ENCODE assay signal across 8 mouse cellular contexts in genomic region chr2:164678848-164679625, GRCm38 (mm10). TPM values are rescaled to one million over a fixed set of nuclear protein-coding genes. Genes with fewer than 3 reads are reported as not detected.
A peak's percentile ranks its signal among the peaks of the same experiment; 100 is the strongest.
DNase-seq lines count a peak whose midpoint lies in the region; ATAC-seq and TF ChIP-seq lines count a peak whose summit lies in the region.

No protein-coding gene starts in this region.

- no peaks in the 10 kb centered on the region for H3K9me3 ChIP-seq in ES-E14 (ENCODE audit: control insufficient read depth, insufficient read depth, low read depth, low read length)
- H3K9me3 ChIP-seq in forebrain, embryonic 15.5 days, result no peaks in the 10 kb centered on the region
- no peaks in the 10 kb centered on the region for H3K9me3 ChIP-seq in hindbrain, embryonic 10.5 days
- H3K9me3 ChIP-seq in lung, postnatal 0 days (ENCODE audit: low read length), result no peaks in the 10 kb centered on the region

- H3K9ac ChIP-seq in ES-E14 (ENCODE audit: insufficient read depth, low read depth, low read length, poor library complexity, severe bottlenecking), result no peak overlapping the region
- H3K9ac ChIP-seq in forebrain, embryonic 15.5 days (replicated peaks), result no peak overlapping the region
- H3K9ac ChIP-seq in lung, postnatal 0 days (replicated peaks; ENCODE audit: low read depth), result no peak overlapping the region

- H3K4me3 ChIP-seq in ES-E14 (ENCODE audit: insufficient read depth in 1 of 2, low read depth in 1 of 2, low read length in 2 of 2, poor library complexity in 1 of 2, severe bottlenecking in 1 of 2), result peak overlapping the region in 1 of 2 experiments; percentile 29; a peak in 1 of 4 replicates
- peak overlapping the region; percentile 32 for H3K4me3 ChIP-seq in forebrain, embryonic 15.5 days
- peak overlapping the region; percentile 41 for H3K4me3 ChIP-seq in hindbrain, embryonic 10.5 days
- H3K4me3 ChIP-seq in lung, postnatal 0 days (ENCODE audit: low read depth, low read length), result no peak overlapping the region

- H3K27me3 ChIP-seq in forebrain, embryonic 15.5 days, result no peaks in the 10 kb centered on the region
- H3K27me3 ChIP-seq in hindbrain, embryonic 10.5 days (ENCODE audit: insufficient read depth, poor library complexity, severe bottlenecking), result no peaks in the 10 kb centered on the region
- no peaks in the 10 kb centered on the region for H3K27me3 ChIP-seq in lung, postnatal 0 days (replicated peaks; ENCODE audit: insufficient read depth, low read length)

- in situ Hi-C loops in ES-E14 (cut with MboI; ENCODE audit: low sequenced_read_pairs in 2 of 2, unreplicated experiment in 2 of 2), result no loop called here

- H3K4me1 ChIP-seq in ES-E14 (ENCODE audit: control insufficient read depth in 2 of 2, insufficient read depth in 2 of 2, low read length in 2 of 2, poor library complexity in 1 of 2), result no peaks in the 10 kb centered on the region; a peak in 1 of 4 replicates
- H3K4me1 ChIP-seq in forebrain, embryonic 15.5 days, result peaks cover 7% of the 10 kb centered on the region; the same call in 1 of the 2 replicates
- H3K4me1 ChIP-seq in hindbrain, embryonic 10.5 days (replicated peaks), result peaks cover 12% of the 10 kb centered on the region
- 0 out of 2 replicates have a peak, but pooled peaks cover 4% of the 10 kb centered on the region for H3K4me1 ChIP-seq in lung, postnatal 0 days (ENCODE audit: insufficient read depth, low read depth, low read length)

- TF ChIP-seq CTCF in lung, postnatal 0 days (IDR thresholded peaks at IDR 0.05), result peak; percentile 86

- ATAC-seq in forebrain, embryonic 15.5 days (replicated peaks), result peak; percentile 64; the same call in 1 of the 2 replicates
- peak; percentile 93 for ATAC-seq in lung, postnatal 0 days

- 24% methylated on average over 19 of the region's 19 CpGs for WGBS in forebrain, embryonic 15.5 days
- 24% methylated on average over 19 of the region's 19 CpGs for WGBS in hindbrain, embryonic 10.5 days
- WGBS in lung, postnatal 0 days, result 16% methylated on average over 19 of the region's 19 CpGs

- no peak for TF ChIP-seq EP300 in lung, postnatal 0 days (IDR thresholded peaks at IDR 0.05)

- peak; percentile 56 for DNase-seq in ES-E14 (ENCODE audit: low read depth, low spot score)
- peak; percentile 42 for DNase-seq in c-Kit-positive CD71-positive TER-119-positive erythroid progenitor cells, embryonic 14.5 days (ENCODE audit: low spot score)
- DNase-seq in hindbrain, embryonic 10.5 days (ENCODE audit: low spot score), result peak; percentile 85
- DNase-seq in layer of hippocampus, postnatal 10 days (ENCODE audit: low spot score in 2 of 2), result peak; percentile 66 to 76
- DNase-seq in lung, postnatal 0 days (ENCODE audit: low spot score), result peak; percentile 92
- DNase-seq in ovary, postnatal 14 days (ENCODE audit: low spot score), result peak; percentile 60
- DNase-seq in thymus, postnatal 10 days (ENCODE audit: low spot score in 2 of 2), result peak; percentile 82 to 83

- peak overlapping the region; percentile 43 for H3K4me2 ChIP-seq in forebrain, embryonic 15.5 days (replicated peaks)
- peak overlapping the region; percentile 48 for H3K4me2 ChIP-seq in lung, postnatal 0 days (replicated peaks; ENCODE audit: low read depth, low read length)

- H3K36me3 ChIP-seq in ES-E14 (ENCODE audit: control insufficient read depth, insufficient read depth, low read length, poor library complexity, severe bottlenecking), result no peaks in the 10 kb centered on the region
- no peaks in the 10 kb centered on the region for H3K36me3 ChIP-seq in forebrain, embryonic 15.5 days
- H3K36me3 ChIP-seq in hindbrain, embryonic 10.5 days, result no peaks in the 10 kb centered on the region
- no peaks in the 10 kb centered on the region for H3K36me3 ChIP-seq in lung, postnatal 0 days (ENCODE audit: insufficient read depth, low read length)

- no peak overlapping the region for H3K27ac ChIP-seq in ES-E14 (ENCODE audit: insufficient read depth, low read depth, low read length, poor library complexity, severe bottlenecking)
- no peak overlapping the region for H3K27ac ChIP-seq in forebrain, embryonic 15.5 days (replicated peaks)
- 0 out of 2 replicates have a peak overlapping the region, but pooled peaks have one; percentile 50 for H3K27ac ChIP-seq in hindbrain, embryonic 10.5 days
- no peak overlapping the region for H3K27ac ChIP-seq in lung, postnatal 0 days (ENCODE audit: low read length)

TF ChIP-seq in ES-E14, 5 proteins besides CTCF, POLR2A, EP300 and RAD21:
- no peak for TF ChIP-seq CHD2 (IDR thresholded peaks at IDR 0.05; ENCODE audit: low read depth, low read length)
- TF ChIP-seq ZNF384 (IDR thresholded peaks at IDR 0.05; ENCODE audit: low read depth, low read length), result no peak
- no peak for TF ChIP-seq MAFK (IDR thresholded peaks at IDR 0.05; ENCODE audit: insufficient read depth, low read depth, low read length)
- TF ChIP-seq ZC3H11A (IDR thresholded peaks at IDR 0.05; ENCODE audit: borderline replicate concordance, low read depth, low read length), result no peak
- no peak for TF ChIP-seq HCFC1 (IDR thresholded peaks at IDR 0.05; ENCODE audit: borderline replicate concordance, insufficient read depth, low read length)

RNA-seq across cellular contexts. Expression of gene Wfdc11, which starts 5.2 kb away (rescaled TPM):
- not detected in 2 replicates for total RNA-seq in ES-E14 (2012; rRNA removed)
- not detected in 2 replicates for polyA plus RNA-seq in forebrain, embryonic 15.5 days (2015; fragmentation: Nextera tagmentation; extraction: Ambion mirVana)
- not detected in 2 replicates for polyA plus RNA-seq in hindbrain, embryonic 10.5 days (2016; fragmentation: Nextera tagmentation; extraction: Ambion mirVana)
- total RNA-seq in layer of hippocampus, postnatal 10 days (2021), result not detected
- not detected in 2 replicates for polyA plus RNA-seq in lung, postnatal 0 days (2015; fragmentation: Nextera tagmentation; extraction: Ambion mirVana)

RNA-seq across cellular contexts. Expression of gene Wfdc13, which starts 5.9 kb away (rescaled TPM):
- not detected in 2 replicates for total RNA-seq in ES-E14 (2012; rRNA removed)
- polyA plus RNA-seq in forebrain, embryonic 15.5 days (2015; fragmentation: Nextera tagmentation; extraction: Ambion mirVana), result not detected in 2 replicates
- polyA plus RNA-seq in hindbrain, embryonic 10.5 days (2016; fragmentation: Nextera tagmentation; extraction: Ambion mirVana), result 0.15 TPM in 1 of 2 replicates, not detected in the other
- not detected for total RNA-seq in layer of hippocampus, postnatal 10 days (2021)
- polyA plus RNA-seq in lung, postnatal 0 days (2015; fragmentation: Nextera tagmentation; extraction: Ambion mirVana), result 1.3 and 1.9 TPM in 2 replicates

RNA-seq across cellular contexts. Expression of gene Spint4, which starts 19.3 kb away (rescaled TPM):
- total RNA-seq in ES-E14 (2012; rRNA removed), result not detected in 2 replicates
- not detected in 2 replicates for polyA plus RNA-seq in forebrain, embryonic 15.5 days (2015; fragmentation: Nextera tagmentation; extraction: Ambion mirVana)
- polyA plus RNA-seq in hindbrain, embryonic 10.5 days (2016; fragmentation: Nextera tagmentation; extraction: Ambion mirVana), result not detected in 2 replicates
- not detected for total RNA-seq in layer of hippocampus, postnatal 10 days (2021)
- polyA plus RNA-seq in lung, postnatal 0 days (2015; fragmentation: Nextera tagmentation; extraction: Ambion mirVana), result not detected in 2 replicates

RNA-seq across cellular contexts. Expression of gene Wfdc9, which starts 22.7 kb away (rescaled TPM):
- not detected in 2 replicates for total RNA-seq in ES-E14 (2012; rRNA removed)
- not detected in 2 replicates for polyA plus RNA-seq in forebrain, embryonic 15.5 days (2015; fragmentation: Nextera tagmentation; extraction: Ambion mirVana)
- polyA plus RNA-seq in hindbrain, embryonic 10.5 days (2016; fragmentation: Nextera tagmentation; extraction: Ambion mirVana), result not detected in 2 replicates
- total RNA-seq in layer of hippocampus, postnatal 10 days (2021), result not detected
- not detected in 2 replicates for polyA plus RNA-seq in lung, postnatal 0 days (2015; fragmentation: Nextera tagmentation; extraction: Ambion mirVana)

RNA-seq across cellular contexts. Expression of gene Wfdc10, which starts 23.2 kb away (rescaled TPM):
- total RNA-seq in ES-E14 (2012; rRNA removed), result 0.98 and 3.1 TPM in 2 replicates
- not detected in 2 replicates for polyA plus RNA-seq in forebrain, embryonic 15.5 days (2015; fragmentation: Nextera tagmentation; extraction: Ambion mirVana)
- polyA plus RNA-seq in hindbrain, embryonic 10.5 days (2016; fragmentation: Nextera tagmentation; extraction: Ambion mirVana), result 0.51 TPM in 1 of 2 replicates, not detected in the other
- total RNA-seq in layer of hippocampus, postnatal 10 days (2021), result not detected
- polyA plus RNA-seq in lung, postnatal 0 days (2015; fragmentation: Nextera tagmentation; extraction: Ambion mirVana), result 0.57 and 0.88 TPM in 2 replicates

Comparison
In these comparisons a context has a peak if more than half of its experiments do, and no peak if none do; other contexts are left out.
1. DNase-seq: peak in every context shown above with its lines; median percentile 92 in lung, postnatal 0 days; 85 in hindbrain, embryonic 10.5 days; 82 in thymus, postnatal 10 days; 71 in layer of hippocampus, postnatal 10 days; 60 in ovary, postnatal 14 days; 56 in ES-E14; 42 in c-Kit-positive CD71-positive TER-119-positive erythroid progenitor cells, embryonic 14.5 days.